Mouse (Mus musculus): ENCODE data around the gene Copb1. TPM values are rescaled to one million over a fixed set of nuclear protein-coding genes. Genes with fewer than 3 reads are reported as not detected.

Copb1 gene
- polyA plus RNA-seq, 1 experiment from 2014 or later = 121 TPM

DNA sequence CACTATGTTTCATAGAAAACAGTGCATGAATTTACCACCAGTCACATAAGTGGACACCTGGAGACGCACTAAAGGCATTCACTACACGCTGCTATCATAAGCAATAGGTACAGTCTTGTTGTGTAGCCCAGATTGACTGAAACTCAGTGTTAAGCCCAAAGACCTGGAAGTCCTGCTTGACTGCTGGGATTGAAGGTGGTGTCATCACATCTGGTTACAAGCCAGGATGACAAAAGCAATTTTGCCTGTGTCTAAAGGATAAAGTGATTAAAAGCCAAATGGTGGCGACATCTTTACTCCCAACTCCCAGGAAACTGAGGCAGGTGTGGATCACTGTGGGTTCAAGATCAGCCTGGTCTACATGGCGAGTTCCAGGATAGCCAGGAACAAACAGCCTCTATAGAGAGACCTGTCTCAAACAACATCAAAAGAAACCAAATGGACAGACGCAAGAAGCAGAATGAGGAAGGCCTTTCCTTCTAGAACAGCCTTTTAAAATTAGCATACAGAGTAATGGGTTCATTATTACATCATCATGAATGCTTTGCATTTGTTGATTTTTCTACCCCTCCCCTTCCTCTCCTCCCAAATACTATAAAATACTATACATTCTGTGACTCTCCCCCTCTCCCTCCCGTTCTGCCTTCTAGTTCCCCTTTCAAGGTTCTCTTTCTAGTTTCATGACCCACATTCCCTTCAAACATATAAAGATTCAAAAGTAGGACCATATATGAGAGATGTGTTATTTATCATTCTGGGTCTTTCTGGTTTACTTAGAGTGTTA lies 61.0 kb downstream of the Copb1 start:
- ATAC-seq (ENCODE audit: insufficient number of reproducible peaks, insufficient read depth, low FRiP score, low TSS enrichment) = no peak
- Histone ChIP-seq H3K27me3 (no peaks in the 10 kb centered on the region), H3K4me2 (replicated peaks) (no peak overlapping the region), H3K27ac (no peak overlapping the region), H3K36me3 (no peaks in the 10 kb centered on the region), H3K4me1 (no peaks in the 10 kb centered on the region), H3K4me3 (no peak overlapping the region), H3K9ac (no peak overlapping the region), H3K9me3 (no peaks in the 10 kb centered on the region)
- 82% methylated on average over 6 of the region's 6 CpGs for WGBS

DNA sequence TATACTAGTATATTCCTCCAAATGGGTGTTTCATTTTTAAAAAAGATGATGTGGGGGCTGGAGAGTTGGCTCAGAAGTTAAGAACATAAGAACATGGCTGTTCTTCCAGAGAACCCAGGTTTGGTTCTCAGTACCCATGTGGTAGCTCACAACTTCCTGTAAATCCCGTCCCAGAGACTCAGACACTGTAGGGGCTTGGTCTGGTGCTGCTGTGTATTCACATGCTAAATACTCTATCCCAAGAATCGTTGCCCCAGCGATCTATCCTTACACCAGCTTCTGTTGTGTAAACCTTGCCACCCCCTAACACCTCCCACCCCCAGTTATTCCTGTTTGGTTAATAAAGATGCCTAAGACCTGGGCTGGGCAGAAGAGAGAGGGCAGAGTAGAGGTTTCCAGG lies 61.9 kb downstream of the Copb1 start:
- H3K4me2 ChIP-seq (replicated peaks) = no peak overlapping the region

DNA sequence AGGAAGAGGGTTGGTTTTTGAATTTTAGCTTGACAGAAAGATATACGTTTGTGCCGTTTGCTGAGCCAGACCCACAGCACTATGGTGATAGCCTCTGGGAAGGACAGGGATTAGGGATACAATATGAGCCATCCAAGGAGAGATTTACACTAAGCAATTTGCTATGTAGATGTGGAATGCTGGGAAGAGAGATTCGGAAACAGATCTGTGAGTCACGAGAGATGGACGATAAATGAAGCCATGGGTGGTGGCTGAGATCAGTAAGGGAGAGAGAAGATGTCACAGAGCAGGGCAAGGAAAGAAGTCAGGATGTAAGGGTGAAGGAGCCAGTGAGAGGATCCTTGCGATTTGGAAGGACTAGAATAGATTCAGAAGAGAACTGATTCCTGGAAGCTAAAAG lies 71.1 kb downstream of the Copb1 start:
- WGBS = 70% methylated on average over 6 of the region's 6 CpGs
- no peak for ATAC-seq (ENCODE audit: insufficient number of reproducible peaks, insufficient read depth, low FRiP score, low TSS enrichment)
- no peaks in the 10 kb centered on the region for H3K27me3 ChIP-seq
- no peaks in the 10 kb centered on the region for H3K9me3 ChIP-seq
- H3K4me2 ChIP-seq (replicated peaks) = no peak overlapping the region
- no peak overlapping the region for H3K4me3 ChIP-seq
- H3K36me3 ChIP-seq = no peaks in the 10 kb centered on the region
- H3K4me1 ChIP-seq = no peaks in the 10 kb centered on the region
- no peak overlapping the region for H3K27ac ChIP-seq
- H3K9ac ChIP-seq = no peak overlapping the region

More for the DNA sequence above, 61.9 kb downstream of the Copb1 start:
- no peaks in the 10 kb centered on the region for H3K9me3 ChIP-seq
- no peaks in the 10 kb centered on the region for H3K4me1 ChIP-seq
- H3K36me3 ChIP-seq = no peaks in the 10 kb centered on the region
- no peak overlapping the region for H3K27ac ChIP-seq
- no peak overlapping the region for H3K9ac ChIP-seq
- no peak overlapping the region for H3K4me3 ChIP-seq
- 38% methylated on average over 3 of the region's 3 CpGs for WGBS
- no peaks in the 10 kb centered on the region for H3K27me3 ChIP-seq
- ATAC-seq (ENCODE audit: insufficient number of reproducible peaks, insufficient read depth, low FRiP score, low TSS enrichment) = no peak

DNA sequence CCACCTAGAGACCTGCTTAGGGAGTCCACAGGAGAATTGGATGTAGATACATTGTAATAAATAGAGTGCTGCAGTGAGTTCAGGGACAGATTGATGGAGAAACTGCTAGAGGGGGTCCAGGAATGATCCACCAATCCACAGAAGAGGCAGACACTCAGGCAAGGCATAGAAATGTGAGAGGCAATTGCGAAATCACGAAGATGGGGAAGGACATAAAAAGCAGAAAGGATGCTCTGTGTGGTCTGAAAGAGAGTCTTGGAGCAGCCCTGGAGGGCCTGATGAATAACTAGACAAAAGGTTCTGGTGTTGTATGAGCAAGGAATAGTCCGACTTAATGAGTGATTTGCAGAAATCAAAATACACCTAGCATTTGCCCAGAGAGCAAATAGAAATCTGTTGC lies 71.8 kb downstream of the Copb1 start:
- H3K27ac ChIP-seq = no peak overlapping the region
- no peak overlapping the region for H3K4me3 ChIP-seq
- WGBS = 91% methylated on average over 3 of the region's 3 CpGs
- H3K9ac ChIP-seq = no peak overlapping the region
- no peaks in the 10 kb centered on the region for H3K9me3 ChIP-seq
- H3K4me2 ChIP-seq (replicated peaks) = no peak overlapping the region
- no peaks in the 10 kb centered on the region for H3K4me1 ChIP-seq
- no peaks in the 10 kb centered on the region for H3K27me3 ChIP-seq
- no peaks in the 10 kb centered on the region for H3K36me3 ChIP-seq
- ATAC-seq (ENCODE audit: insufficient number of reproducible peaks, insufficient read depth, low FRiP score, low TSS enrichment) = no peak

DNA sequence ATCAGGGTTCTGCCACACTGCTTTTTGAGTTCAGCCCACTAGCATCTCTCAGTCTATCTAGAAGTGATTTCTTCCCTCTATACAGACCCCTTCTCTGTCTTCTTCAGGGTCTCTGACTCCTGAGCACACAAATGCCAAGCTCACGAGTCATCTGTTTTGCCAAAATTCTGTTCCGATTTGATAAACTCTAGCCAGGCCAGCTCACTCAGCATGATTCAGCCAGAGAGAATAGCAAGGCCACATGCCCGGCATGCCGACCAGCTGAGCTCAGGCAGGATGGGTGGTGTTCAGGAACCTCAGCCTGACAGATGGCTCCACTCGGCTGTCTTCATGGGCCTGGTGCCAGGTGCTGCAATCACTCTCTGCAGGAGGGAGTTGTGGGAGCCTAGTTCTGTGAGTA lies 73.1 kb downstream of the Copb1 start:
- Histone ChIP-seq H3K9ac (no peak overlapping the region), H3K36me3 (no peaks in the 10 kb centered on the region), H3K4me1 (no peaks in the 10 kb centered on the region), H3K27ac (no peak overlapping the region), H3K27me3 (no peaks in the 10 kb centered on the region), H3K9me3 (no peaks in the 10 kb centered on the region), H3K4me3 (no peak overlapping the region), H3K4me2 (replicated peaks) (no peak overlapping the region)
- ATAC-seq (ENCODE audit: insufficient number of reproducible peaks, insufficient read depth, low FRiP score, low TSS enrichment) = no peak
- 45% methylated on average over 5 of the region's 5 CpGs for WGBS

DNA sequence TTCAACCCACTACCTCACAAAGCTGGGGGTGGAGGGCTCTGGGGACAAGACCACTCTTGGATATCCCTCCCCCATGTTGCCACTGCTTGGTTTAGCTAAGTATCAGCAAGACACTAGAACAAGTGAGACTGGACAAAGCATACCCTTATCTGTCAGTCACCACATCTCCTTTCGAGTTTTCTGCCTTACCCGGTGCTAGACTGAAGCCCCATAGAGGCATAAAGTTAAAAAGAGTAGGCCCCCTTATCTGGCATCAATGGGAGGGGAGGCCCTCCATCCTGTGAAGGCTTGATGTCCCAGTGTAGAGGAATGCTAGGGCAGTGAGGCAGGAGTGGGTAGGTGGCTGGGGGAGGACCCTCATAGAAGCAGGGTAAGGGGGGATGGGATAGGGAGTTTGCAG lies 77.9 kb downstream of the Copb1 start:
- H3K27me3 ChIP-seq = no peaks in the 10 kb centered on the region
- H3K36me3 ChIP-seq = no peaks in the 10 kb centered on the region
- no peak overlapping the region for H3K9ac ChIP-seq
- no peak for ATAC-seq (ENCODE audit: insufficient number of reproducible peaks, insufficient read depth, low FRiP score, low TSS enrichment)
- H3K27ac ChIP-seq = no peak overlapping the region
- no peak overlapping the region for H3K4me3 ChIP-seq
- 89% methylated on average over 2 of the region's 2 CpGs for WGBS
- H3K4me1 ChIP-seq = peaks cover 4% of the 10 kb centered on the region
- no peaks in the 10 kb centered on the region for H3K9me3 ChIP-seq
- H3K4me2 ChIP-seq (replicated peaks) = no peak overlapping the region

DNA sequence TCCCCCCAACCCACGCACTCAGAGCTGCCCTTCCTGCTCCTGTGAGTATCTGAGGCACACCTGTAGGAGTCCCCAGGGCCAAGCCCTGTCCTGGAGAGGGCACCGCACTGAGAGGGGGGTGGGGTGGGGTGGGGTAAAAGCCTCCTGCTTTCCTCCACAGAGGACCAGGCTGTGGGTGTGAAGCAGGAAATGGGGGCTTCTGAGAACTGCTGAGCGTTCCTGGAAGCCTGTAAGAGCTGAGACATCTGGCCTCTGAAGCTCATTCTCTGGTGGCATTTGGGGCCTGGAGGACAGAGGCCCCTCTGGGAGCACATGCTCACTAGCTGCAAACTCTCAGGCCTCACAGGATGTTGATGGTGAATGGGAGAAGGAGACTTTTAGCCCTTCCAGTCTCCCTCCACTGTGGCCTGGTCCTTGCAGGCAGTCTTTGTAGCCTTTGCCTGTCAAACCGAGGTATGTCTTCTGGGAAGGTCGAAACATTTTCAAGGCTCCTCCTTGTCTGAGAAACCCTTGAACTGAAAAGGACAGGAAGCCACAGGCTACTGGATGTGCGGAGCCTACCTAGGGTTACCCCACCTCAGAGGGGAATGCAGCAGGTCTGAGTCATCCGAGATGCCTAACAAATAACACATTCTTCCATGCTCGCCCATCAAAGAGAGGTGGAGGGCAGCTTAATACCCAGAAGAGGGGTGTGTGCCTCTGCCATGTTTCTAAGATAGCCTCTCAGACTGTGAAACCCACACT lies 83.0 kb downstream of the Copb1 start:
- peaks cover 8% of the 10 kb centered on the region for H3K4me1 ChIP-seq
- no peak for ATAC-seq (ENCODE audit: insufficient number of reproducible peaks, insufficient read depth, low FRiP score, low TSS enrichment)
- H3K36me3 ChIP-seq = no peaks in the 10 kb centered on the region
- H3K27me3 ChIP-seq = no peaks in the 10 kb centered on the region
- H3K9me3 ChIP-seq = no peaks in the 10 kb centered on the region
- no peak overlapping the region for H3K4me2 ChIP-seq (replicated peaks)
- no peak overlapping the region for H3K4me3 ChIP-seq
- no peak overlapping the region for H3K9ac ChIP-seq
- H3K27ac ChIP-seq = no peak overlapping the region
- 46% methylated on average over 8 of the region's 8 CpGs for WGBS

DNA sequence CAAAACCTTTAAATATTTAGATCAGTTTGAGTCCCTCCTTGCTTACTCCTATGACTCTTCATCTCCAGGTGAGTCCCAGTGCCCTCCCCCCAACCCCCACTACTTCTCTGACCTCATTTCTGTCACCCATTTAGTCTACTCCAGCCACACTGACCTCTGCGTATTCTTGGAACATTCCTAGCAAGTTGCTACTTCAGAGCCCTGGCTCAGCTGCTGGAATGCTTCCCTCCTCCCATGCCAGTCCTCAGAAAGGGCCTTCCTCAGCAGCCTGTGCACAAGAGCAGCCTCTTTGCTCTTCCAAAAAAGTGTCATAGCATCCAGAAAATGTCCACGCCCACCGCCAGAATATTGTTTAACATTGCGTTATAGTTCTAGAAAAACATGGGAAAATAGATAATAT lies 84.5 kb downstream of the Copb1 start:
- 92% methylated on average over 4 of the region's 4 CpGs for WGBS
- ATAC-seq (ENCODE audit: insufficient number of reproducible peaks, insufficient read depth, low FRiP score, low TSS enrichment) = no peak
- Histone ChIP-seq H3K27me3 (no peaks in the 10 kb centered on the region), H3K9me3 (no peaks in the 10 kb centered on the region), H3K4me2 (replicated peaks) (no peak overlapping the region), H3K4me3 (no peak overlapping the region), H3K27ac (no peak overlapping the region), H3K4me1 (peaks cover 8% of the 10 kb centered on the region), H3K36me3 (no peaks in the 10 kb centered on the region), H3K9ac (no peak overlapping the region)

DNA sequence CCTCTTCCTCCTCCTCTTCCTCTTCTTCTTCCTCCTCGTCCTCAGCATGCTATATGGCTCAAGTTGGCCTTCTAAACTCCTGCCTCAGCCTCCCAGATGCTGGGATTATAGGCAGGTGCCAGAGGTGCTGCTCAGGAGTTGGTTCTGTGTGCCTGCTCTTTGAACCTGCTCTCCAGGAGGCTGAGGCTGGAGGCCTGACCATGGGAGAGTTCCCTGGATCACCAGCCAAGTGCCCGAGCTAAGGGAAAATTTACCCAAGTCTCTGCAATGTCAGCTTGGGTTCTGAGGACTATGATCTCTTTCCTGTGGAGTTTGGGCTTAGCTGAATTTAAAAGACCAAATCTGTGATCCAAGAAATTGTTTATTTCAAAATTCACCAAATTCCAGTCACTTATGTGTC lies 85.1 kb downstream of the Copb1 start:
- Histone ChIP-seq H3K4me2 (replicated peaks) (no peak overlapping the region), H3K27me3 (no peaks in the 10 kb centered on the region), H3K4me3 (no peak overlapping the region), H3K9ac (no peak overlapping the region), H3K9me3 (no peaks in the 10 kb centered on the region), H3K36me3 (no peaks in the 10 kb centered on the region), H3K4me1 (peaks cover 8% of the 10 kb centered on the region), H3K27ac (no peak overlapping the region)
- 68% methylated on average over 2 of the region's 2 CpGs for WGBS
- ATAC-seq (ENCODE audit: insufficient number of reproducible peaks, insufficient read depth, low FRiP score, low TSS enrichment) = no peak

Other genes with a start within 250 kb of the Copb1 start
- 23.4 and 24.4 TPM in 2 replicates for gene Rras2, start 136.9 kb downstream of the Copb1 start, polyA plus RNA-seq (2016; fragmentation: Nextera tagmentation; extraction: Ambion mirVana)
- 380 and 387 TPM in 2 replicates for gene Psma1, start 21.4 kb upstream of the Copb1 start, polyA plus RNA-seq (2016; fragmentation: Nextera tagmentation; extraction: Ambion mirVana)
- gene Pde3b, start 160.6 kb upstream of the Copb1 start, polyA plus RNA-seq (2016; fragmentation: Nextera tagmentation; extraction: Ambion mirVana) = 8.0 and 9.7 TPM in 2 replicates